Mouse (Mus musculus): ENCODE measurements at regions not wholly inside any gene's neighbourhood (a gene's known extent, or its start where the extent isn't known, plus 50 kb on each side); places are given as distances from the start of the nearest gene placed in this dataset.
A peak's percentile ranks its signal among the peaks of the same experiment; 100 is the strongest.

DNA sequence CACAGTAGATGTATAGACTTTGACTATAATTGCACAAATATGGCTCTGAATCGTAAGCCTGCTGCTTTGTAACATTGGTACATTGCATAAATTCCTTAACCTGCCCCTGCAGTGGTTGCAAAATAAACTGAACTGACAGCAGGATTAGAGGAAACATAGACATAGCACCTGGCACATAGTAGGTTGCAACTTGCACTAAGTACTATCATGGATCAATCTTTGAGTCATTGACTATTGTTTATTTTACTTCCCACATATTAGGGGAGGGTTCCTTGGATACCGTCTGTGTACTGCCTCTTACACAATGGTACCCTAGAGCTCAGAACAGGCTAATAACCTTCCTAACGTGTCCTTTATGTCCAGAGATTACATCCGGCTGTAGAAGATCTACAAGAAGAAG lies 371.3 kb upstream of the A1bg start:
- DNase-seq (ENCODE audit: low spot score) = no peak

DNA sequence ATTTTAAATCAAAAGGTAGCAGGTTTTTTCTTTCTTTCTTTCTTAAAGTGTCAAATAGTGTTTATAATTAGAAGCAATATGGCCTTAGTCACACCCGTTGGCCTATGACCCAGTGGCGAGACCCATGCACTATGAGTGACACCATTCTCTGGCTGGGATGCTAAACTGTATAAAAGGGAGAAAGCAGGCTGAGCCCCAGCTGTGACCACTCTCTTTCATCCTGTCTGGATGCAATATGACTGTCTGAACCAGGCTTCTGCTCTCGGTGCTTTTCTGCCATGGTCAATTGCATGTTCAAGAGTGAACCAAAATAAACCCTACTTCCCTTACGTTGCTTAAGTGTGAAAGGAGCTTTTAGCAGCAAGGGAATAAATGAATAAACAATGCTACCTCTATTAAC lies 346.0 kb upstream of the A1bg start:
- no peak for DNase-seq (ENCODE audit: low spot score)

DNA sequence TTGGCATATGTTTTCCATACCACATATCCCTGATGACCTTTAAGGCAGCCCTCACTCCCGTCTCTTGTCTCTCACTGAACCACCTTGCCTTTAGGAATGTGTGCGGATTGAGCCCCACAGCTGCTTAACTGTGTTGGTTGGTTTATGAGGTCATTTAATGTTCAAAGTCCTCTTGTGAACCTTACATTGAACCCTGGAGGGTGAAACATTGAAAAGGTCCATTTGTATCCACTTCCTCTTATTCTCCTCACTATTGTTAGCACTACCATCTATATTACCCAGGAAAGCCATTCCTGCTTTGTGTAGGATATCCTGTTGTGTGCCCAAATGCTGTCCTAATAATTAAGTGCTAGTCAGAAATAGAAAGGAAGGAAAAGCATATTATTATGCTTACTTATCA lies 336.2 kb upstream of the A1bg start:
- no peak for DNase-seq (ENCODE audit: low spot score)

DNA sequence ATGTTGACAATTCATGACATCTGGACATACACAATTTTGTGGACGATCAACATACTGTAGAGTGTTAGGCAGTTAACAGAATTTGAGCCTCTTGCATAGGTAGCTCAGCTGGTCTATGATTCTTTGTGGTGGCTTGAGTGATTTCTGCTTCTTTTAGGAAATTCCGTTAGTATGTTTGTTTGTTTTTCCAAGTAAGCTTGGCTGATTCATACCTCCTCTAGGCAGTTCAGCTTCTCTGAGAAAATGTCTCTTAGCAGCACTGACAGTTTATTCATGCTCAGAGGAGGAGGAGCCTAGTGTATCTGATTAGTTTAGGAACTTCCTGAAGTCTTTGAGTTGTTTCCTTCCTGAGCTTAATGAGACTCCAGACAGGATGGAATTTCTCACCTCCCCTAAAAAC lies 321.7 kb upstream of the A1bg start:
- no peak for DNase-seq (ENCODE audit: low spot score)

DNA sequence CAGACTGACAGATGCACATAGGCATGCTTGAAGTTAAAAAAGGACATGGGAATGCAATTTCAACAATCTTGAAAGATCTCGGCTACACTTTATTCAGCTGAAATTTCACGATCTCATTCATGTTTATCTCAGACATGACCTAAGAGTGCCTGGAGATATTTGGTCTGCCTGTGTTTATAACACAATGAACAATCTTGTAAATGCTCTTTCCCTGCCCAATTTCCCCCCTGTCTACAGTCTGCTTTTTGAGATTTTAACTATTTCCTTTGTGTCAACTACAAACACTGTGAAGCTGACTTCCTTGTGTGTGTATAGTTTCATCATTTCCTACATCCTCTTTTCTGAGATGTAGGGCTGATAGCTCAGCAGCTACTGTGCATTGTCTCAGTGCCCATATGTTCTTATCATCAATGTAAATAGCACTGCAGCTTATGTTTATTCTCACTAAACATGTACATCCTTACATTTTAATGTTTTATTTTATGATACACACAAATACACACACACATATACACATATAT lies 319.4 kb upstream of the A1bg start:
- no peak for DNase-seq (ENCODE audit: low spot score)

DNA sequence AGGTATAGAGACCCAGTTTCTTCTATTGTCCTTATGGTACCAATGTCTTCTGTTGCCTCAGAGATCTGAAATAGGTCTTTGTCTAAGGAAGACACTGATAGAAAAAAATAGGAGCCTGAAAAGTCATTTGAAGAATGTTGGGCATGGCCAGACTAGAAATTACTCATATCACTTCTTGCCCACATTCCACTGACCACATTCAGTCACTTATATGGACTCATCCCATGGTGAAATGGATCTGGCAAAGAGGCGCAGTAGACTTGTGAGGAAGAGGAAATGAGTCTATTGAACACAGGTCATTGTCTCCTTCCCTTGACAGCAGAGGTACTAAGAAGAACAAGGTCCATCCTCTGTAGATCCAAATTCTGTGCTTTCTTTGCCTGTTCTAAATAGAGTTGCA lies 318.9 kb upstream of the A1bg start:
- DNase-seq (ENCODE audit: low spot score) = no peak

DNA sequence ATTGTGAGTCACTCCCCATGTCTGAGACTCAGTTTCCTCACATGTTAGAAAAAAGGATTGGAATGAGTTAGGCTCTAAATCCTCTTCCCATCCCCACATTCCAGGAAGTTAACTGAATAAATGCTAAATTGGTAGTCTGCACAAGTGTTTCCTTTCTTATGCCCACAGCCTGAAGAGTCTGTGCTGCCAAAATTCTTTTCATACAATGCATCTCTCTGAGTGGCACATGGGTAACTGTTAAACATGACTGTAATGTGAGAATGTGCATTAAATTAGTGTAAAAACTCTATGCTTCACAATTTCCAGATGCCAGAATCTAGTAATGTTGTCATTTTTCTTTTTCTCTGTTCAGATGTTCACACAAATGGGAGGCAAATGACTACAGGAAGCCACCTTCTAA lies 317.5 kb upstream of the A1bg start:
- no peak for DNase-seq (ENCODE audit: low spot score)

DNA sequence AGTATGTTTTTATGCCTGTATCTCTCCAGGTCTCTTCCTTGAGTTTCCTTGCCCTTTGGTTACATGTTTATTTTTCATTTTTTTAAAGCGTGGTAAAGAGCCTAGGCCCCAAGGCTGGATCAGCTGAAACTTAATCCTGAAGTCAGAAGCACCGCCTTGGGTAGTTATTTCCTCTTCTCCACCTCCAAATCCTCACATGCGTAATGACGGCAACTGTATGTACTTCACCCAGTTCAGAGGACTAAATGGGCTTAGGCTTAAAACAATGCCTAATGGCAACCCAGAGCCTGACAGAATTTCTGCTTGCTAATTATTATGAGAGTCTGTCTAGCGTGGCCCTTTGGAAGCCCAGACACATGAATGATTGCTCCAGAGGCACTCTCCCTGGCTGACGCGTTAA lies 316.6 kb upstream of the A1bg start:
- no peak for DNase-seq (ENCODE audit: low spot score)

DNA sequence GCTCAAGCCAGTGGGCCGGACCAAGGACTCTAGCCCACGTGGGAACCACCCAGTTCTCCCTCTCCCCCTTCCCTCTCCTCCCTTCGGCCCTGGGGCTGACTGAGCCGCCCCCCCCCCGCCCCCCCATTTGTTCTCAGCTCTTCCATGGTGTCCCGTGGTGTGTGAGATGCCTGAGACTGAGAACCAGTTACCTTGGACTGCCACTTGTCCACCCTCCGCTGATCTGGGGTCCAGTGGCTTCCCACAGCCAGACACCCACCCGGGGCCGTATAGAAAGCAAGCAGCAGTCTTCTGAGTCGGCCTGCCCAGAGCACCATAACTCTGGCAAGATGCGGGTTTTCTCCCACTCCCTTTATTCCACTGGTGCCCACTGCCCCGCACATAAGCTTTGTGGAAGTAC lies 316.2 kb upstream of the A1bg start:
- DNase-seq (ENCODE audit: low spot score) = no peak

DNA sequence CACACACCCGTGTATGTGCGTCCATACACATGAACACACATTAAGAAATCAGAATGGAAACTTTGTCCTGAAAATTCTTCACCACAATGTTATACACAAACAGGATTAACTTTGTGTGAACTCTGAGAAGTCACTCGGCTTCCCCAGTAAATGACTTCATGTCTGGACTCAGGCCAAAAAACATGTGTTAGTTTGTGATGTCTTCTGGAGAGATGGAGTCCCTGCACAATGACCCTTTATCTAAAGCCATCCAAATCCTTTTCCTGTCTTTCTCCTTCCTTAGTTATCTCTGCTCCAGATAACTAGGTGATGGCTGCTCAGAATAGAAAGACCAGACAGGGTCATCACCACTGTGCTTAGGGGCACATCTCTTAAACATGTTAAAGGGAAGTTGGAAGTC lies 306.8 kb upstream of the A1bg start:
- DNase-seq (ENCODE audit: low spot score) = no peak

DNA sequence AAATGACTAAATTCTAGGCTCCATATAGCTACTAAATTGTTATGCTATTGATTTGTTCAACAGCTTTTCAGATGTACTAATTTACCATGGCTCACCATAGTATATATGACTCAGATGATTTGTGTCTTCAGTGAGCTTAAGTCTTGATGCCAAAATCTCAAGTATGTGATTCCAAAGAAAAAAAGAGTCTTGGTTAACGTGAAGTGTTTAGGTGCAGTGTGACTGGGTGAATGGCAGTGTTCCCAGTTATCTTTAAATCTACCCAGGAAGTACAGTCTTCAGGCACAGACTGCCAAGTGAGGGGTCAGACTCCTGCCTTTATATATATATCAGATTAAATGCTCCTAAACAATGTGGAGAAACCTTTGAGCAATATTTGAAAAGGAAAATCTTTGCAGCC lies 300.1 kb upstream of the A1bg start:
- DNase-seq (ENCODE audit: low spot score) = no peak

DNA sequence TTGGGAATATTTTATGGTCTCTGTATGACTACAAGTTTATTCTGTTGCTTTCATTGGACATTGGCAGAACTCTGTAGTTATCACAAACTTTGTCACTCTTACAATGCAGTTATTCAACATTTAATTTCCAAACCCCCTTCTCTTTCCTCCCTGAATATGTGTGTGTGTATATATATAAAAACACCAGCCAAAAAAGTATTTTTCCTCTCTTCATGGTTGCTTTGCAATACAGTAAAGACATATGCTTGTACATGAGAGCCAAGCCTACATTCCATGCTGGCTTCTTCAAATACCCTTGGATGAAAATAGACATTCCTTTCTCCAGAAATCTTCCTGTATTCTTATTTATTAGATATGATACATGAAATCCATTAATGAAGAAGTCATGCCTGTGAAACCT lies 287.3 kb upstream of the A1bg start:
- DNase-seq (ENCODE audit: low spot score) = no peak

DNA sequence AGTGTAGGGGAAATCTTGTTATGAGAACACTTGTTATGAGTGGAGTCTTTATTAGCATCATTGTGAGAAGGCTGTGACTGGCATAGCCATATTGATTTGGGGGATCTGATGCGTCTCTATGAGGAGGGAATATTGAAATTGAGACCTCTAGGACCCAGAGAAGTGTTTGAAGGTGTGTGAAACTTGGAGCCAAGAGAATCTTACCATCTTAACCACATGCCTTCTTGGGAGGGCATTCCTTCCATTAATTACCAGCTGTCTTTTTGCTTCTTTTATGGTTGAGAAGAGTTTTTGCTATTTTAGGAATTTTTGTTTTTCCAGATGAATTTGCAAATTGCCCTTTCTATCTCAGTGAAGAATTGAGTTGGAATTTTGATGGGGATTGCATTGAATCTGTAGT lies 267.2 kb upstream of the A1bg start:
- DNase-seq (ENCODE audit: low spot score) = no peak

DNA sequence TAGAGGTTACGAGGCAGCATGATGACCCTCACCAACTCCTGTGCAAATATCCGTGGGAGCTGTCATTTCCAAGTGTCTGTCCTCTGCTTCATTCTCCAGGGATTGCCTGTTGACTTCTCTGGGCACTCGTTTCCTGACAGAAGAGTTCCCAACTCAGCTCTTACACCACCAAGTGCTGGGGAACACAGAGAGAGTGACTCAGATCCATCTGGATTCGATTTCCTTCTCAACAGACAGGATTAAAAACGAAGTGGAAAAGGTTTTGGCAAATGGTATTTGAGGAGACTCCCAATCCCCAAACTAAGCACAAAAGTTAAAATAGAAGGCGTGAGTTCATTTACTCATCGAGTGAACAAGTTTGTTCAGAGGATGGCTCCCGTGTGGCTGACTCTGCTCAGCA lies 266.7 kb upstream of the A1bg start:
- no peak for DNase-seq (ENCODE audit: low spot score)

DNA sequence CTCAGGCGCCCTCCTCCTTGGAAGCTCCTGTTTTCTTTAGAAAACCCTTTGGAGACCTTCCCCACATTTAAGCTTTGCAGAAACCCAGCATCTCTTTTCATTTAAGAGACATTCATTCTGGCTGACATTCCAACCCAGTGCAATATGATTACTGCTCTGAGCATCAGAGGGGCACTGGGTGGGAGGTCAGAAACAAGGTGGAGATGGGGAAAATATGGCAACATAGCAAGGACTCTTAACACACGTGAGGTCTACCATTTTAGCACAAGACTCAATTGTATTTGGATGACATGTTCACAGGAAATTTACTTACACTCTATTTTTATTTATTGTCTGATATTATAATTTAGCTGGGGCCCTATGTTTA lies 261.8 kb upstream of the A1bg start:
- no peak for DNase-seq (ENCODE audit: low spot score)

DNA sequence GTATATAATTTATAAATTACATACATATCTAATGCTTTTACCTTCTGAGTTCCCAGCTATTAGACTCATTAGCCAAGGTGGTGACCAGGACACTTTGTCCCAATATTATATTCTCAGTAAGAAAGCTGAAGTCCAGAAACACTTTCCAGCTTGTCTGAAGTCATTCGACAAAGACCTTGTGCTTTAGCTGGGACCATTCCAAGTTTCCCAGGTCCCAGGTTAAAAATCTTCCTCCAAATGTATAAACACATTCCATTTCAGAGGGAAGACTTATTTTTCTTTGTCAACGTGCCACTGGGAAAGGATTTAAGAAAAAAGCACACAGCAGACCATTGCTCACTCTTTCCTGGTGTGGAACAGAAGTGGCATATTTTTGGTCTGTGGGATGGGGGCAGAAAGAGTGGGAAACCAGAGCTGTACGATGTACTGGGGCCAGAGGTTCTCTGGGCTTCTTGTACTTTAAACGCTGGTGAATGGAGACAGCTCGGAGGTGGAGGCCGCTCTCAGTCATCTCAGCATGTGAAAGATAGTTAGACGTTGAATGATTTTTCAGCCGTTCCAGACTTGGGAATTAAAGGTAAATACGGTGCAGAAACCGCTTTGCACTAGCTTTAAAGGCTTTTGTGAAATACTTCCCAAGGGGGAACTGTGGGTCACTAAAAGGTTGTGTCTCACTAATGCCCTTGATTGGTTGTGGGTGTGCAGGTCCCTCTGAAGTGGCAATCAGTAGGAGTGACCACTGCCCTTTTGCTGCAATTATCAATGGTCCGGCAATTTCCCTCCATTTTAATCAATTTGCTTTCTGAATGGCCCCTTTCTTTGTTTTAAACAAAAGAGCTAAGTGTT lies 261.2 kb upstream of the A1bg start:
- no peak for DNase-seq (ENCODE audit: low spot score)

DNA sequence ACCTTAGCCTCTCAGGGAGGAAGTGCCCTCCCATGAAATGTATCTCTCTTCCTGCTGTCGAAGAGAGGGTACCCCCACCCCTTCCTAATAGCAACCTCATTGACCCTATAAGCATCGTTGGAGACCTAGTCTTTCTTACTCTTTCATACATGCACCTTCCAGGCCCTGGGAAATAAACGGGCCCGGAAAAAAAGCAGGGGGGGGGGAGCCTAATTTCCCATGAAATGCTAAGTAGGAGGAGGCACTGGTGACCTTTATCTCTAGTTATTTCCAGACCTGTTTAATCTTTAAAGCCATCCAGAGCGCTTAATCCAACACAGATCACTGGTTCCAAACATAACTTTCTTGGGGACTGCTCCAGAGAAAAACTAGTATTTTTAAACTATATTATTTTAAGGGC lies 260.5 kb upstream of the A1bg start:
- no peak for DNase-seq (ENCODE audit: low spot score)

DNA sequence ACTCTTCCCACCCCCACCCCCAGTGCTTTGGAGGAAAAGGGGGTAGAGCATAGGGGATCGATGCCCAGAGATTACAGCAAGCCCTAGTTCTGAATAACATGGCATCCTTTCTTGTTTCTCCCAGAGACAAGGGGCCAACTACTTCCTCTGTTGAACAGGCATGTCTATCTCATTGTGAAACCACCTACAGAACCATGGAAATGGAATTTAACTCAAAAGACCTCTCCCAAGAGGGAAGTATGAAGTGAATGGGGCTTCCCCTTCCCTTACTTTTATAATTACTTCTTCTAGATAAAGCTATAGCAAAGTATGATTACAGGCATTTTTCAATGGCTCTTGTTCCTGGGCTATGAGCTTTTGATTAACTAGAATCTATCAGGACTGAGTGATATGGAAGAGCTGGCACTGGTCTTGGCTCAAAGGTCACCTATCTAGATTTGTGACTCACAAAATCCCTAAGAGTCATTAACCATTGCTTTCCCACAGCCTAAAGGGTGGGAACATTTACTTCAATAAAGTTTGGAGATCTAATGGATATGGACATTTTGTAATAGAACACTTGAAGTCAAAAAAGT lies 246.1 kb upstream of the A1bg start:
- no peak for DNase-seq (ENCODE audit: low spot score)

DNA sequence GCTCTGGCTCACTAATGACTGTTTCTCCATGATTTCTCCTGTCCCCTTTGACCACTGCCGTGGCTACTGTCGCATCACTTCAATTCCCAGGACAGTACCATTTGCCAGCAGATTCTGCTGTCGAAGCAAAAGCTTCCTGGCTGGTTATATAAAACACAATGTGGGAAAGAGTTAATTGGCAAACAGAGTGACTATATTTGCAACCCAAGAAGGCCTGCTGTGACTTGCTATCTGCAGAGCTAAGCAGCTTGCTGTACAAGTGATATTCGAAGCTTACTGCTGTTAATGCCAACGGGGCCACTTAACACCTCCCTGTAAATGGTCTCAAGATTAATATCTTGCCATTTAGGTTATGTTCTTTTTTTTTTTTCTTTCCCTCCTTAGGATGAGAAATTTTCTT lies 242.2 kb upstream of the A1bg start:
- DNase-seq (ENCODE audit: low spot score) = no peak

DNA sequence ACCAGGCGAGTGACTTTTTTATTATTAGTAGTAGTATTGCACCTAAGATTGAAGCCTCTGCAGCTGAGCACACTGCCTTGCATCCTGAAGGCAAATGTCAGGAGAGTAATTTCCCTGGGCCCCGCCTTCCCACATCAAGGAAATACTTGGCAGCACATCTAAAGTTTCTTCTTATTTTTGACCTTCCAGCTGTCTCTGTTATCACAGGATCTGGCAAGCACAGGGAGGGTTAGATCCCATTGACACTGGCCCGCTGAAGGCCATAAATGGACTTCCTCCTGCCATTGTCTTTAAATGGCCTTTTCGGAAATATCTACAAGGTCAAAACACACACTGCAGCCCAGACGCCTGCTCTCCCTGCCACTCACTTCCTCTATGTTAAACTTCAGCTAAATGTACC lies 238.6 kb upstream of the A1bg start:
- DNase-seq (ENCODE audit: low spot score) = no peak

DNA sequence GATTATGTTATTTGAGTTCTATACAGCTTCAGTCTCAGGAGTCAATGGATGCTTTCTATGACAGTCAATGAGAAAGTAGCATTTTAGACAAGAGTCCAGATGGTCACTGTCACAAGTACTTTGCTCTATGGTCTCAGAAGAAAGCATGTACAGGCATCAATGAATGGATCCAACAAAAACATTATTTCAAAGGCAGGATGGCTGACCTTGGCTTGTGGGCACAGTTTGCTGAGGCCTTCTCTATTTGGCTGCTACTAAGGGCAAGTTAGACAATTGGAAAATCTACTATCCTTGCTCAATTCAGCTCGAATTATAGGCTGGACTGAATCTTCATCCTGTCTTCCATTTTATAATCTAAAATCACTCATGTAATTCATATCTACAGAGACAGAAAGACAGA lies 237.9 kb upstream of the A1bg start:
- DNase-seq (ENCODE audit: low spot score) = no peak

DNA sequence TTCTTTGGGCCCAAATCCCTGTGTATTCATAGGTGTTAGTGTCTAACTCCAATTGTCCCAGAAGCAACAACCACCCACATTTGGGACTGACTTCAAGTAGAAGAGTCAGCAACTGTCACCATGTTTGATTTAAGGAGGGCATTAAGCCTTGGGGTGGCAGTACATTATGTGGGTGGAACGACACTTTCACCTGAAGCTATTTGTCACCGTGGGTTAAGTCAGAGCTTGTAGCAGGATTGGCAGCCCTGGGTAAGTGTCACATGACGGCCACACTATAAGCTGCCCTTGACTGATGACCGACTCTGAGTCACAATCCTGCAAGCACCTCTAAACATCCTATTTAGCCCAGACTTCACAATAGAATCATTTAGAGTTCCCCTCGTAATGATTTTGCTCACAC lies 236.7 kb upstream of the A1bg start:
- DNase-seq (ENCODE audit: low spot score) = no peak

DNA sequence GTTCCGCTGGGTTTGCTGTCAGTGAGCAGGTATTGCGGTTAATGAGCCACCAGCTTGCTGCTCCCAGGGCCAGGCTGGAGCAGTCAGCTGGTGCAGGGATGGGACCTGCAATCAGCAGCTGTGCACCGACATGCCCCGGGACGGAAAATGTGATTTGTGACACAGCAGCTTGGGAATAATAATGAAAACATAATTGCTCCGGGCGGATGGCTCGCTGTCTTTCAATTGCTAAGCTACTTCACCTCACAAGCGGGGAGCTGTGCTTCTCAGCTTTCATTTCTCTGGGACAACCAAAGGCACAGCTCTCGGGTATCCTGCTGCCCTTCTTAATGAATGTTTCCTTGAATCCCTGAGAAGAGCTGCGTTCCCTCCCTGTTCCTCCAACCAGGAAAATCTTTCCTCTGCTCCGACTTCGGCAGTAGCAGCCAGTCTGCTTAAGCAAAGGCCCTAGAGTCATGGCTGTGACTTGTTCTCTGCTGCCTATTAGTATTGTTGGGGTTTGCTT lies 235.3 kb upstream of the A1bg start:
- DNase-seq (ENCODE audit: low spot score) = no peak

DNA sequence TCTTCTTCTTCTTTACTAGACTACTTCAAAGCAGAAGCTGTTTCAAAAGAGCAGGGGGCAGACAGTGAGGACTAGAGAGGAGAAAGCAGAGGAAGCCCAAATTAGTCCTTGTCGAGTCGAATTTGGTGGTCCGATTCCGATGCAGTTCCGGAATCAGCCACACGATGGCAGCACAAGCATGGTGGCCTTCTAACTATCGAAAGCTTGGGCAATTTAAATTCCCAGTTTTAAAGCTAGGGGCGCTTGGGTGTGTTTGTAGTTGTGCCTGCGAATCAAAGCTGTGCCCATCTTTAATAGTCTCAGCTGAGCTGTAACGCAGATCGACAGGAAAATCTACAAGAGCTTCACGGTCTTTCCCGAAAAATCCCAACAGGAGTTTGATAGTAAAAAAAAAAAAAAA lies 234.7 kb upstream of the A1bg start:
- peak; percentile 61 for DNase-seq (ENCODE audit: low spot score)
